Mouse (Mus musculus) hindlimb bud, embryonic 11.5 days (tissue): ENCODE results near the gene Chdh.

ENCODE experiments used
- DNase-seq: peaks from one replicate; pipeline ENCODE4 v3.0.0-alpha.2; 2012; ENCODE audit warnings: low read depth, low spot score; ENCODE audit errors: extremely low spot score

The Chdh gene

DNA sequence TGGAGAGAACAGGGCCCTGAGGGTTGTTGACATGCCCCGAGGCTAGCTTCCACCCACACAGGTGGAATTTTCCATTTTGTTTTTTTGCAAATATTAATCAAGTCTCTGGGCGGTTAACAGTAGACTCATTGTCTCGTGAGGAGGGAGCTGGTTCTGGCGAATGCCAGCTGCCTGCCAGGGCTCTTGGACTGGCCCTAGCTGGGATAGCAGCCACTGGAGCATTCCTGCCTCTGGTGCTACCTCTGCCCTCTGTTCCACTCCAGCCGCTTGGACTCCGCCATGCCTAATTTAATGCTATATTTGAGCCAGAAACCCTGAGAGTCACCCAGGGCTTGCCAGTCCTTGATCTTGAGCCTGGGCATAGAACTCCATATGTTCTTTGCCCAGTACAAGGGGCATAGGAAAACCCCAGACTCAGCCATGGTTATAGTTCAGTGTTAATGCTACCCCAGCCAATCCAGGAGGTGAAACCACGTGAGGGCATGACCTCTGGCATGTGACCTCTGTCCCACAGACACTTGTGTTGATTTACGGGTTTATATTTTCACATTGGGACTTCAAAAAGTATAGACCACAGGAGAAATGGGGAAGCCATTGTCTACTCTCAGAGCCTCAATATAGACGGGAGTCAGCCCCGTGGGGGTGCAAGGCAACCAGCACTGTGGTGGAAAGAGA lies 3.2 kb downstream of the Chdh start:
- no peak for DNase-seq

DNA sequence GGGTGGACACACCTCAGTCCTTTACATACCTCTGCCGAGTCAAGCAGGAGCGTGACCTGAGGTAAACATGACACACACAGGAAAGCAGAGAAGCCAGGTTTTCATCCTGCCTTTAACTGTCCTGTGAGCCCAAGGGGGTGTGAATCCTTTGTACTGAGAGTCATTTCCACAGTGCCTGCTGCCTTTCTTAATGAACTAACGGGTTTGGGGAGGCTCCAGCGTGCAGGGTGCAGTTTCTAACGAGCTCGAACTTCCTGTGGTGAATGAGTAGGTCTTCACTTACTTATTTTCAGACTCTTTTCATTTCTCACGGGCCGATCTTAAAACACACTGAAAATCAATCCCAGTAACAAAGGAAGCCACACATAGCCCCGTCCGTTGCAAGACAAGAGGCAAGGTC lies 5.7 kb downstream of the Chdh start:
- DNase-seq: no peak

DNA sequence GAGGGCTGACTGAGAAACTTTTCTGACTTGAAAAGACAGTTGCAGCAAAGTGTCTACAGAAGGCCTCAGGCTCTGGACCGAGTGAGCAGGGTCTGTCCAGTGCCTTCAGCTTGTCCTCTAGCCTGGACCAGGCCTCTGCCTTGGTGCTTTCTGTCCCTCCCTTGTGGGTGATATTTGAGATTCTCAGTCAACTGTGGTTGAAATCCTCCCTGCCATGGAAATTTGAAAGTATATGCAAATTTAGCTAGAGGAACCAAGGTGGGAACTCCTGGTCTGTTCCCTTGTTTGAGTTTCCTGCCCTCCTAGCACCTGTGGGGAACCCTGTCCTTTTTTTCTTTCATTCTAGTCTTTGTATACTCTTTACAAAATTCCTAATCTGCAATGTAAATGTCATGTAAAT lies 6.2 kb downstream of the Chdh start:
- DNase-seq: no peak

DNA sequence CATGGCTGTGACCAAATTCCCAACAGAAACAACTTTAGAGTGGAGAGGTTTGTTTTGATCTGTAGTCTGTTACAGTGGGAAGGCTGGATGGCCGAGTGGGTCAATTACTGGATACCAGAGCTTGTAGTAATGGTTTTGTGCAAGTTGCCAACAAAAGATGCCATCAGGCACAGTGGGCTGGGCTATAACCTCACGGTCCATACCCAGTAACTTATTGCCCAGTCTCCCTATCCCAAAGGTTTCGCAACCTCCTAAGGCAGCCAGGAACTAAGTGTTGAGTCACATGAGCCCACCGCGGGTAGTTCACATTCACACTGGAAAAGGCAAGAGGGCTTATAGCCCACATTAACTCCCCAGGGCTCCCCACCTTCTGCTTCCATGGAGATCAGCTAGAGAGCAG lies 7.8 kb downstream of the Chdh start:
- no peak for DNase-seq

DNA sequence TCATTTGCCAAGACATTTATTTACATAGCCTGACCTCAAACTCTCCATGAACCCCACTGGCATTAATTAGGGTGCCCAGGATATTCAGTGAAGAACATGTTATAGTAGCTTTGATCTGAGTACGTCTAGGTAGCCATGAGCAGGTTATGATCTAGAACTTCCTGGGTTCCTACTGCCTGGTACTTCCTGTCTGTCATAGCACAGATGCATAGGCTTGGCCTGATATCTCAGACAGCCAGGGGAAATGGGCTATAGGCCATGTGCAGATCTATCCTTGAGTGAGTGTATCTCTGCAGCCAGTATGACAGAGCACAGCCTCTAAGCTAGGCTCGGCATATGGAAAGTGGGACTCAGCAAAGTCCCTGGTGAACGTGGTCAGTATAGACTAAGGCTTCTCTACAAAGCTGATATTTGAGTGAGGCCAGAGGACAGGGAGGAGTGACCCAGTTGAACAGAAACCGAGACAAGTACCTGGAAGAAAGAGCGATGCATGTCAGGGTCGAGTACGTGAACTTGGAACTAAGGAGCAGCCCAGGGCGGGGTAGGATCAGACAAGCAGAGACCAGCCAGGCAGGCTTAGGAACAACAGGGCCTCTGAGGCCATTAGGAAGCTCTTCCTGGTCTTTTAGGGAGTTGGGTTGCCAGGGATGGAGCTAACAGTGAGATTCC lies 9.1 kb downstream of the Chdh start:
- DNase-seq: no peak

DNA sequence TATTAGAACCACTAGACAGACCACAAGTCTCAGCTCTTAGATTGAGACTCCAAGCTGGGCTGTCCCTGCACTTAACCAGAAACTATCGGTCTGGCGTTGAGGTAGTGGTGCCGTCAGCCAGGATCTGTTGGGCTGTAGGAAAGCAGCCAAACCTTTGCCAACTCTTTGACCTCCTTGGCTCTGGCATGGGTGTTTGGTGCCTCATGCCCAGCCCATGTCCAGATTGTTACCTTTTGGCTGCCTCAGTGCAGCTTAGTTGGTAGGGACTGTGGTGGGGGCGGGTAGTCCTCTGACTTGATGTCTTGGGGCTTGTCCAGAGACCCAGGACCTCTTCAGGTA lies 9.6 kb downstream of the Chdh start:
- no peak for DNase-seq

DNA sequence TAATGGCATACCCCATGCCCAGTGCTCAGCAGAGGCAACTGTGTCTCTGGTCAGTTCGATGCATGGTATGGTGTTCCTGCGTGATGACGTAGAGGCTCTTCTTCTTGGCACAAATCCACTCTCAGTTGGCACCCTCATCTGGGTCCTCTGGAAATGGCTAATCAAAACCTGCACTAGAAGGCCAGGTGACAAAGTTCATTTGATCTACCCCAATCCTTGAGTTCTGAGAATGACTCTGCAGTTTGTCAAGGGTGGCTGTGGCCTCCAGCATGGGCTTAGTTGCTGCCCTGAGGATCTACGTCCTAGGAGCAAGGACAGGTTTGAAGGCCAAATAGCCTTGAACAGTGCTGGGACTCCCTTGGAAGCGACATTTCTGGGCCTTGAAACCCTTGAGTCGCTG lies 10.0 kb downstream of the Chdh start:
- no peak for DNase-seq

DNA sequence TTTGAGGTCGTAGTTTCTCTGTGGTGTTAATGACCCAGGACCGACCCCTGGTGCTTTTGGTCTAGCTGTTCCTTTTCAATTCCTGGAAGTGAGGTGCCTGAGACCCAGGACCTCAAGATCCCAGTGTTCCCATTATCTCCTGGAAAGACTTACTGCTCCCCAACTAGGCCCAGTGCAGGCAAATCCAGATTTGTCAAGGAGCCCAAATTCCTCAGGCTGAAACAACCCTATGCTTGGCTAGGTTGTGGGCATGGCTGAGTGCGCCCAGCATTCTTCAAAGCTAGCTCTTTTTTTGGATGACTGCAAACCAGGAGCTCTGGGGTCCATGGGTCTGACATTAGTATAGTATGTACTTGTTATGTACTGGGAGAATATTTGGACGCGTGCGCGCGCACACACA lies 10.6 kb downstream of the Chdh start:
- DNase-seq: no peak

DNA sequence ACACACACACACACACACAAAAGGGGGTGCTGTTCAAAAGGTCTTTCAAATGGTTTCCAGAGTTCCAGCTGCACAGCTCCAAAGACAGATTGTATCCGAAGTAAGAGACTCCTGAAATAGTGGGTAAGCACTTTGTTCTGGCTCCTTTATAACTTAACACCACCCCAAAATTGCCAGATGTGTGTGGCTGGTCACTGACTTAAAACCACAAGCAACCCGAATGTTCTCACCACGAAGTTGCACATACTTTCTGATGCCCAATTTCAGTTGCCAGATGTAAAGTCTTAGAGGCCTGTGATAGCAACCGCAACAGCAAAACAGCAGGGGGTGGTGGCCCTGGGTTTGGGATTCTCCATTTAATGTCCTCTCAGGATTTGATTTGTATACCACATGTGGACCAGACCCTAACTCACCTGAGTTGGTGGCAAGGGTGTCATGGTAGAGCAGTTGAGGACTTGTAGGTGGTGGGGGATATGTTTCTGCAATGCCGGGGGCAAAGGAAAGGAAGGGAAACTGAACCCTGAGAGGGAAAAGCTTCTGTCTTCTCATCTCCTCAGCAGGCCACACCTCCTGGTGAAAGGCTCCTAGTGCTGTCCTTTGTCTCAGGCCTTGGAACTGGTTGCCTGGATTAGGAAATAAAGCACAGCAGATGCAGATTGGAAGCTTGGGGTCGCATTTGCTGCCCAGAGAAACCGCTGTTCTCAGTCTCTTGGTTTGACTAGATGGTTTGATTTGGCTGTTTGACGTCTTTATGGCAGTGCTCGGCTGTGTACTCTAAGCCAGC lies 11.2 kb downstream of the Chdh start:
- DNase-seq: no peak

DNA sequence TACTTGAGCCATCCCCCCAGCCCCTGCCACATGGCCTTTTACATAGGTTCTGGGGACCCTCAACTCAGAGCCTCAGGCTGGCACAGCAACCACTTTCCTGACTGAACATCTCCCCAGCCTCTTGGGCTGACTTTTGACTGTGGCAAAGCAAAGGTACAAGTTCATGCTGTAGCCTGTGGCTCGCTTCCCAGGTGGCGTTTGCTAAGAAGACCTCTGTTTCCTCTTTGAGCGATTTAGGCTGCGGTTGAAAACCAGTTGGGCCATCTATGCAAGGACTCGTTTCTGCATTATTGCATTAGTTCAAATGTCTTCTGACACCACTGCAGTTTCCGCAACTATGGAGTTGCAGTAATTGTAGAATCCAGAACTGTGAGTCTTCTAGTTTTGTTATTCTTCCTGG lies 13.6 kb downstream of the Chdh start:
- no peak for DNase-seq

DNA sequence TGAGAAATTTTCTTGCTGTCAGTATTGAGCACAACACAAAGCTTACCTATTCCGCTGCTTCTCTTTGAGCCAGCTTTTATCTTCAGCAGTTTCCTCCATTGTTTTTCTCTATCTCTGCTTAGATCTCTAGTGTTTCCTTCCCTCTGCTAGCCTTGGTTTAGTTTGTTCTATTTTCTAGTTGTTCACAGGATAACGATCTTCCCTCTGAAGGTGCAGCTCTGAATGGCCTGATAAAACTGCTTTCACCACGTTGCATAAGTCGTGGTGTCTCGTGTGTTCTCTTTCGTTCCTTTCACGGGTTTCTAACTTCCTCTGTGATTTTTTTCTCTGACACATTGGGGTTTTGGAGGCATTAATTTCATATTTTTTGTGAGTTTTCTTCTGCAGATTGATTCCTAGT lies 15.6 kb downstream of the Chdh start:
- DNase-seq: no peak

DNA sequence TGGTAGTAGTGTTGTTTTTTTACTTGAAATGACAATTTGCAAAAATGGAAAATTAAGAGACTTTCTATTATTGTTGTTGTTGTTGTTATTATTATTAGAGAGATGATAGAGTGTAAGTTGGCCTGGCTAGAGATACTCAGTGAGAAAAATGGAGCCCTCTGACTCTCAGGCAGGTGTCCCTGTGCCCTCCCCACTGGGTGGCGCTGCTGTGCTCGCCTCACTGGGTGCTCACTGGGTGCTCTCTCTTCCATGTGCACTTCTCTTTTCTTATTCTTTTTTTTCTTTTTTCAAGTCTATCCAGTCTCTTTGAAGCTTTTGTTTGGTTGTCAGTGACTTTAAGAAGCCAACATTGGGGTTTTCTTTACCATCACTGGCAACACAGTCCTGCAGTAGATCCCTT lies 18.6 kb downstream of the Chdh start:
- no peak for DNase-seq

DNA sequence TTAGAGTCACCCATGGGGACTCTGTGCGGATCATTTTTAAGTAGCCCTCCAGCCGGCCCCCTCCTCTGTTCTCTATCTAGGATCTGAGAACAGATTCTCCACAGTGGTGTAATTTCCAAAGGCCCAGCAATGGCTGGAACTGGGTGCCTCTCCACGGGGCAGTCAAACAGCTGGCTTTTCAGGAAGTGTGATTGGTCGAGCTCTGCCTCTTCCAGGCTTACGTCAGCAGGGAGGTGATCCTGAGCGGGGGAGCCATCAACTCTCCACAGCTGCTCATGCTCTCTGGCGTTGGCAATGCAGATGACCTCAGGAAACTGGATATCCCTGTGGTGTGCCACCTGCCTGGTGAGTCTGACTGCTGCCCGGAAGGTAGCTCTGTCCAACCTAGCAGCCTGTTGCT lies 24.6 kb downstream of the Chdh start:
- no peak for DNase-seq

DNA sequence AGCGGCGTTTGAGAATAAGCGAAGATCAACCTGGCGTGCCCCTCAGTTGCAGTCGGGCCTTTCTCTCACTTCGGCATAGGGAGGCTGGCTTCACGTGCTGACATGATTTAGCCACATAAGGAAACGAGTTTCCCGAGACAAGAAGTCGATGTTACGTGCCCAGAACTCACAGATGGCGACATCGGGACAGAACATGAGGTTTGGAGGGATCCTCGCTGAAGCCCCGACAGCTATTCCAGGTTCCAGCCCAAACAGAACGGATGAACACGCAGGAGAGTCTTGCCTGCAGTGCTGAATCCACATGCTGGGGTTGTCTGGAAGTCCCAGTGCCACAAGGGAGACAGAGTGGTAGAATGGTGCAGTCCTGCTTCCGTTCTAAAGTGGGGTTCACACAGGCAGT lies 29.6 kb downstream of the Chdh start:
- no peak for DNase-seq

DNA sequence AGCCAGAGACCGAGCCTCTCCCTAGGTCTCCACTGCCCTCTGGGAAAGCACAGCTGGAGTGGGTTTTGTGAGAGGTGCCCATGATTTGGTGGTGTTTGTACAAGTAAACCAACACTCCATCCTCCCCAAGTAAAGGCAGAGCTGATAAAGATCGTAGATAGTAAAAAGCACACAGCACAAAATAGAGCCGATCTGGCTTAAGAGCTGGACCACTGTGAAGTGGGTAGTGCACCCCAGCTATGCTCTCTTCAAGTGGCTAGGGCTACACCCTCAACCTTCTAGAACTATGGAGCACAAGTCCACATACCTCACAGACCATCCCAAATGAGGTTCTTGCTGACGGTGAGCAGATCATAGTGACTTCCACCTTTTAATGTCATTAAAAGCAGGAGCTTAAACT lies 30.6 kb downstream of the Chdh start:
- no peak for DNase-seq

DNA sequence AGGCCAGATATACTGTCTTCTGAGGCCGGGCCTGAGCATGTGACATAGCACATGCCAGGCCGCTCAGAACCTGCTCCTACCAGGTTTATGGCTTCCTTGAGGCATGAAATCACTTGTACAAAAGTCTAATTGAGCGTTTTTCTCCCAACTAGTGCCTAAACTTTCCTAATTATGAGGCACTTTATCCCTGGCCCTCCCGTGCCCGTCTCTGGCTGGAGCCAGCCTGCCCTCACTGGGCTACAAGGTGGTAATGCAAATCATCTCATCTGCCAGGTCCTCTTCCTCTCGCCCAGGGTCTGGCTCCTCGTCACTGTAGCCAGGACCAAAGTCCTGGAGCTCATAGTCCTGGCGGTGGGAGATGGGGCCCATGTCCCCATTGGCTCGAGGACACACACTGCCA lies 33.0 kb downstream of the Chdh start:
- DNase-seq: no peak

DNA sequence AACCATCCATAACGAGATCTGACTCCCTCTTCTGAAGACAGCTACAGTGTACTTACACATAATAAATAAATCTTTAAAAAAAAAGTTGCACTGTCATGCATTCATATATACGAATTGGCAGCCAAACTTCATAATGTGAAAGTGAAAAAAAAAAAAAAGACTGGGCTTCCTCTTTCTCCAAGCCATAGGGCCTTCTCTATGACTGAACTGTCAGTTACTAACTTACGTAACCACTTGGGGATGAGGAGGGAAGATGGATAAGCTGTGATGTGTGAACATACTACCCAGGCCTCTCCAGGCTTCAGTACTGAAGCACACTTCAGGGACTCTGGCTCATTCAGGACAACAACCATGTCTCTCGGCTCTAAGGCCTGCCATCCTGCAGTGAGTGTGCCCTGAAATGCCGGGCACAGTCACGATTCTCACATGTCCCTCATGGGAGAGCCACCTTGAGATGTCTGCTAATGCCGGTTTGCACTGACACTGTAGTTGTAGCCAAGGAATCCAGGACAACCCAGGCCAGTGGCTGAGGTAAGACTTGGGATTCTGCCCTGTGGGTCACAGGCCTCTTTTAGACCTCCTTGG lies 34.6 kb downstream of the Chdh start:
- DNase-seq: no peak

DNA sequence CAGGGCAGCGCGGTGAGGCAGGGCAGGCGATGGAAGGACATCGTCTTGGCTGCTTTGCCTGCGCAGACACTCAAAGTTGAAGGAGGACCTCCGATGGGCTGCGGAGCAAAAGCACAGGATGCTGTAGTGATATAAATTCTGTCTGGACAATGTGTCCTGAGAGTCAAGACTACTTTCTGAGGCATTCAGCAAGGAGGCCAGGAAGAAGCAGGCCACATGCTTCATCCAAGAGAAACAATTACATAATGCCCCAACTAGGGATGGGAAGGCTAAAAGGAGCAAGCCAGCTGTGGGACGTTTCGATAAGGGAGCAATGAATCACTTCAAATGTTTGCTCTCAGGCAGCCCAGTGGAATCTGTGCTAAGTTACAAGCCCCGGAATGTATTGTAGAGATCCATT lies 36.4 kb downstream of the Chdh start:
- no peak for DNase-seq

DNA sequence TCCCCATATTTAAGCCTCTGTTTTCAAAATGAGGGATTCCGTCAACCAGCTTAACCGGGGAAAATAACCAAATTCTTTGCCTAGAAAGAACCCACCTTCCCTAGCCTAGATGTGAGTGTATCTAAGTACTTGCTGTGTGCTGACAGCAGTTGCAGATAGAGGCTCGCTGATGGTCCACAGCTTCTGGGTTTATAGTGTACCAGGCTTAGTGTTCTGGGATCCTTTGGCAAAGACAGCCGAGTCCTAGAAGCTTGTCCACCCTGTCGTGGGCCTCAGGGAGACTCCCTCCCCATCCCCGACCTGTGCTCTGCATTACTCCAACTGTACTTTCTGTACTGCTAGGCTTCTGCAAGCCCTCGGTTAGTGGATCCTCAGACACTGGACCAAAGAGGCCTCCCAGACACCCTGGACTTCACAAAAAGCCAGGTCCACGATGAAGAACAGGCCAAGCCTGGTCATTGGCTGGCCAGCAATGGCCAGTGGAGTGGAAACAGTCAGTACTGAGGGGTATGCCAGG lies 36.9 kb downstream of the Chdh start:
- no peak for DNase-seq

DNA sequence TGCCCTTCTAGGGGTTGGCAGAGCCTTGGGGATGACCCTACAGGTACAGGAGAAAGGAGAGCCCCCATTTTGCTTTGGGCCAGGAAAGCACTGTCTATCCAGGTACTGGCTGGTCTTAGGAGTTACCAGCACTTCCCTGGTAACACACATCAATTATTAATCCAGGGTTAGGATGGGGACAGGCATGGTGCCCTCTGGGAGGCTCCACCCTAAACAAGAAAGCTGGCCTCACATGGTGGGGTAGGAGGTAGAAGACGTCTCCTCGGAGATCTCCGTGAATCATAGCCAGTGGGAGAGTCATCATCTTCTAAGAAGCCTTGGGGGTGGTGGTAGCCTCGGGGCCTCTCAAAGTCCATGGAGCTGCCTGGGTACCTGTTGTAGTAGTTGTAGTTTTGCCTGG lies 38.2 kb downstream of the Chdh start:
- DNase-seq: no peak

DNA sequence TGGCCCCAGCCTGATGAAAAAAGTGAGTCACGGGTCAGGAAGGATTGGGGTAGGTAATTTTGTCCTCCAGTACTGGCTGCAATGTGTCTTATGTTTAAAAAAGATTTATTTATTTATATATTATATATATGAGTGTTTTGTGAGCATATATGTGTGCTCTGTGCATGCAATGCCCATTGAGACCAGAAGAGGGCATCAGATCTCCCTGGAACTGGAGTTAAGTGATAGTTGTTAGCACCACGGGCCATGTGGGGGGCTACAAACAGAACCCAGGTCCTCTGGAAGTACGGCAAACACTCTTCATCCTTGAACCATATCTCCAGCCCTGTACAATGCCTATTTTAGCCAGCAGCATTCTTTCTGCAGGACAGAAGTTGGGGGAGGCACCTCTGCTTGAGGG lies 39.2 kb downstream of the Chdh start:
- DNase-seq: no peak

DNA sequence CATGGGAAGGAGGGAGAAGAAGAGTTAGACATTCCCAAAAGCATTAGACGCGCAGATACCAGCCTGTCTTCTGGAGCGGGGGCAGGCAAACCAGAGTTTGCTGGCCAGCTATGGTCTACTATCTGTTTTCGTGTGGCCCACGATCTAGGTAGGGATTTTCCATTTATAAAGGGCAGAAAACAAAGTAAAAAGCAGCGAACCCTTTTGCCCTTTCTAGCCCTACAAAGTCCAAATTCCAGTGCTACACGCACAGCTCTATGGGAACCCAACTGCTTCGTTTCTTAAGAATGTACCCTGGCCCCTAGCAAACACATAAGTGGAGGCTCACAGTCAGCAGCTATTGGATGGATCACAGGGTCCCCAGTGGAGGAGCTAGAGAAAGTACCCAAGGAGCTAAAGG lies 41.5 kb downstream of the Chdh start:
- no peak for DNase-seq
